Mouse (Mus musculus): ENCODE results near the gene Zfyve27.

DNA sequence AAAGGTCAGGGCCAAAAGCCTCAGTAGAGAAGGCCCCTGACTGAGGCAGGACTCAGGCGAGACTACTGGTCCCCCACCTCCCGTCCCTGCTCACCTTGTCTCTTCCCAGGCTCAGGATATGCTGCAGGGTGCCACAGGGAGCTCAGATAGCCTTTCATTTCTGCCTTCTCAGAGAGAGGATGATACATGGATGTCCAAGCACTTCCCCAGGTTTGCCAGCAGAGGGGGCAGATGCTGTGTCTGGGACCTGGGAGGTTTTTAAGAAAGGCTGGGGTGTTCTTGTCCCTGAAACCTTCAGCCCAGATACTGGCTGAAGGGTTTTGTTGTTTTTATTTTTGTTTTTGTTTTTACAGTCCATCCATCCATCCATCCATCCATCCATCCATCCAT lies 53.6 kb downstream of the Zfyve27 start:
- no peak for TF ChIP-seq GATA1 (IDR thresholded peaks at IDR 0.05; ENCODE audit: borderline replicate concordance, low read length)
- no peak for TF ChIP-seq FLI1 (IDR thresholded peaks at IDR 0.05; ENCODE audit: low read length)
